Mouse (Mus musculus) mouse embryonic stem cell (cell line): Measurements from ENCODE around the gene Tube1.
"Not testable (repeated sequence)": the region's sequence is repeated elsewhere in the genome, so short reads cannot be mapped to it uniquely, and the experiment has no call there.

ENCODE experiments used
- in situ Hi-C, 2 experiments: fragments of 300-500 bp; cut with MboI; formaldehyde crosslinking; loops; 1 replicate in 1 of 2; 3 replicates in 1 of 2; pipeline ENCODE4 v1.14.3; 2019 to 2020; ENCODE audit warnings: low sequenced_read_pairs in 2 of 2, low pct_unique_long_range_greater_than_20kb in 1 of 2, mixed read lengths in 1 of 2; ENCODE audit not compliant: unreplicated experiment in 1 of 2

The Tube1 gene

DNA sequence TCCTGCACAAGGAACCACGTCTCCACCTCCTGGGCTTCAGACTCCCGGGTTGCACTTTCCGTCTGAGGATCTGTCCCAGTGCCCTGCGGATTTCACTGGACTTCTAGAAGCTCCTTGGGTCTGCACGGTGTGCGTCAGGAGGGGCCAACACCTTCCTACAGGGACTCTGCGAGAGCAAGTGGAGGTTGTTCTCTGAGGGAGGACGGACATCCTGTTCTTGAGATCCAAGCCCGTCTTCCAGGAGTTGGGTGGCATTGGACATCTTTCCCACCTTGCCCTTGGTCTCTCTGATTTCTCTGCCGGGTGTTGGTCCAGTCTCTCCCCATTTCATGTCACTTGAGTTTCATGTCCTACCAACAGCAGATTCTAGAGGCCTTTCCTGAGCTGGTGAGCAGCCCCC, 29.9 kb downstream of the Tube1 start, which contains the start of gene Ccn6:
TSS of gene Ccn6 (minus strand) at position 101 of the 400 bp plus-strand sequence.
- in situ Hi-C loops: no loop called here

DNA sequence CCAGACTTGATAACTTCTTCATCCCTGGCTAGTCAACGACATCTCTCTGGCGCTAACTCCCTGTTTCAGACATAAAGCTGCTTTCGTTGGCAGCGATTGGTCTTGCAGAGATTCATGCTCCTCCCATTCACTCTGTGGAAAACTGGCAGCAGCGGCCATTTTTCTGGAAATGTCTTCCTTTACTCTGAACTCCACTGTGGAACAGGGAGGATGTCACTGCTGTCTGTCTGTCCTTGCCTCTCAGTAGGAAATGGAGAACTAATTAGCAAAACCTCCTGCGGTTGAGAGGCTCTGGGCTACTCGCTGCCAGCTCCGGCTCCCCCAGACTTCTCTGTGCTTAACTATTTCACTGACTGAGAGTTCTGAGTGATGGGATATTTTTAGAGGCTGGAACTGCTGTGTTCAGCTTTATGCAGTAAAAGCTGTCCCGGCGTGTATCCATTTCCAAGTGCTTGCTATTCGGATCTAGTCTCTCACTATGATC, 31.9 kb downstream of the Tube1 start:
- in situ Hi-C loops: no loop called here

DNA sequence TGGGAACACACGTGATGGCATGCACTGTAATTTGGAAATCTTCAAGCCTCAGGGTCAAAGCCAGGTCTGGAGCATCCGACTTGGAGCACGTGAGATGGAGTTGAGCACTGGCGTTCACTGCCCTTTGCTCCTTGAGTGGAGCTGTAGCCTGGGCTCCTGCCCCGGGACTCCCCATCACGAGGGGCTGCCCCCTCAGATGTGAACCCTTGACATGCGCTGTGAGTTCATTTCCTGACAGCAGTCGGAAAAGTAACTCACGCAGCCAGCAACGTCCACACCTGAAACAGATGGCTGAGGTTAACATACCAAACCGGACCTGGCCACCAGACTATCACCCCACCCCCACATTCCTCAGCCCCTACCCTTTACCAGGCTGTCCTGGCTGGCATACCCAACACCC, 33.8 kb downstream of the Tube1 start:
- in situ Hi-C loops: no loop called here

DNA sequence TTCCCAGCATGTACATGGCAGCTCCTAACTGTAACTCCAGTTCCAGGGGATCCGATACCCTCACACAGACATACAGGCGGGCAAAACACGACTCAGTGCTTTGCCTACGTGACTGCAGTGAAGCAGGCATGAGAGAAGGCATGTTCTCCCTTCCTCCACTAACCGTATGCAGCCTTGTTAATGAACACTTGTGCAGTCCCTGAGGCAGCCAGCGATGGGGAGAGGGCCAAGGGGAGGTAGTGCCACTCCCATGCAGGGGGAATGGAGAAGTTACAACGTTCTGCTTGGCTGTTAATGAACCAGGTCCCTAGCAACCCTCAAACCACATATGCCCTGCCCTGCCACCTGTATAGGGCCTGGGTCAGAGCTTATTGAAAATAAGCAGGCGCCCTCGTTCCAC, 35.9 kb downstream of the Tube1 start:
- in situ Hi-C loops: loop anchor here (5.0 kb wide), 1 partner anchor 353 kb away; no protein-coding TSS in a partner anchor

DNA sequence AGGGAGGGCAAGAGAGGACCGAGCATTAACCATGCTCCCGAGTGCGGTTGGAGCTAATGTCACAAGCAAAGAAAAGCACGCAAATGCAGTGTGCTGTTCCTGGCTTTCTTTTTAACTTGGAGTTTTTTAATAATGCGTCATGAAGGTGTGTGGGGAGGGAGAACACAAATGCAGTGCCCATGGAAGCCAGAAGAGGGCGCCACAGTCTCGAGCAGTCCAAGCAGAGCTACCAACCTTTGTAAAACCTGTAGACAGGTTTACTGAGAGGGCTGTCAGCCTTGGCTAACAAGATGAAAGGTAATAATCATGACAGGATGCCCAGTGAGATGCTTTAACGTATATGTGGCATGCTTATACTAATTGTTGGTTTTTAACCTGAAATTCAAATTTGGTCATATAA, 36.4 kb downstream of the Tube1 start:
- in situ Hi-C loops: loop anchor here (5.0 kb wide), 1 partner anchor 352 kb away; no protein-coding TSS in a partner anchor

DNA sequence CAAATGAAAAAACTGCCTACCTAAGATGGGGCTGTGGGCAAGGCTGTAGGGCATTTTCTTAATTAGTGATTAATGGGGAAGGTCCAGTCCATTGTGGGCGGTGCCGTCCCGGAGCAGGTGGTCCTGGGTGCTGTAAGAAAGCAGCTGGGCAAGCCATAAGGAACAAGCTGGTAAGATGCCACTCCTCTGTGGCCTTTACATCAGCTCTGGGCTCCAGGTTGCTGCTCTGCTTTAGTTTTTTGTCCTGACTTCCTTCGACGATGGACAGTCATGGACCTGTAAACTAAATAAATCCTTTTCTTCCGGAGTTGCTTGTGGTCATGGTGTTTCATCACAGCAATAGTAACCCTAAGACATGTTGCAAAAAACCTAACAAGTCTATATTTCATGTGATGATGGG, 36.9 kb downstream of the Tube1 start:
- in situ Hi-C loops: loop anchor here (5.0 kb wide), 1 partner anchor 352 kb away; no protein-coding TSS in a partner anchor

DNA sequence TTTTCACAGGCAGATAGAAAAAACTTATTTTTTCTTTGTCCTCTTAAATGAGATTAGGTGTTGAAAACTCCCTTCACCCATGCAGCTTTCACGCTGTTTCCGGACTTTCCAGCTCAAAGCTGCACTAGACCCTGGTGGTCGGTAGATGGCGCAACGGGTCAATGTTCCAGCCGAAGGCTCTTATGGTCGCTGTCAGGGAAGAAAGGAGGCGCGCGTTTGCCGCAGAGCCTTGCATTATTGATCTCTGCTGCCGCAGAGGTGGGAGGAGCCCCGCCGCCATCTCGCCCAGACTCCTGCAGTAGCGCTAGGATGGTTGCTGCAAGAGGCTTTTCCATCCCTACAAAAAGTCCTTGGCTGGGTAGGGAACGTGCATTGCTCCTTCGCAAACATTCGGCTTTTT, 37.4 kb downstream of the Tube1 start:
- in situ Hi-C loops: loop anchor here (5.0 kb wide), 1 partner anchor 351 kb away; no protein-coding TSS in a partner anchor

DNA sequence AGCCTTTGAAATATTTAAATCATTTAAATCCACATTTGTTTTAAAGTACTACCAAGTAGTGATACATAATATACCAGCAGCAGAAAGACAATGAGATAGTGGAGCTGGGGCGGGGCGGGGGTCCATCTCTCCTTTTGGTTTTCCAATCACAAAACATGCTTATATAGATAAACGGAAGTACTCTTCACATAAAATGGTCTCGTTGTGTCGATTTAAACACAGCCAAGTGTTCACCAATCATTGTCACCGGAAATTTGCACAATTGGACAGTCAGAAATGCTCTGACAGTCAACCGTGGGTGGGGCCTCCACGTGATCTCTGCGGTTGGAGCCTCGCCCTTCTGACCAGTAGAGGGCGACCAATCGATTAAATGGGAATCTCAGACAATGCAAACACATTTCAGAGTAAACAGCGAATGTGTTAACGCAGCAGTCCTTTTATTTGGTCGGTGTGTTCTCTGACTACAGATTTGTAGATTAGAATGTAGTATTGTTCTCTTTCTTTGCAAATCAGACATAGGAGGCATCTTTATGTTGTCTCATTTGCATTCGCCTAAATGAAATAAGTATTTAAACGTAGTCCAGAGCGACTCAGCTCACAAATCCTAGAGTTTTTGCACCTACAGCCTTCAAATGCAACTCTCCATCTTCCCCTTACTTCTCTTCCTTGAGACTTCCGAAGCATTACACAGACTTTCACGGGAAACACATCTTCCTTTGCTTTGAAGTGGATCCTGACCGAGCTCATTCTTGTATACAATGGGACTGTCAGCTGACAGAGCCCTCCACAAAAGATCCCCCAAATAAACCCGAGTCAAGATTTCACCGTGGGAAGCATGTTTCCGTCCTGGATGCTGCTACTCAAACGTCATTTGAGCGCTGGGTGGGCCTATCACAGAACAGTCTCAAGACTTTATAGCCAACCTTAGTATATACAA, 38.1 kb downstream of the Tube1 start:
- in situ Hi-C loops: loop anchor here (5.0 kb wide), 1 partner anchor 350 kb away; no protein-coding TSS in a partner anchor

DNA sequence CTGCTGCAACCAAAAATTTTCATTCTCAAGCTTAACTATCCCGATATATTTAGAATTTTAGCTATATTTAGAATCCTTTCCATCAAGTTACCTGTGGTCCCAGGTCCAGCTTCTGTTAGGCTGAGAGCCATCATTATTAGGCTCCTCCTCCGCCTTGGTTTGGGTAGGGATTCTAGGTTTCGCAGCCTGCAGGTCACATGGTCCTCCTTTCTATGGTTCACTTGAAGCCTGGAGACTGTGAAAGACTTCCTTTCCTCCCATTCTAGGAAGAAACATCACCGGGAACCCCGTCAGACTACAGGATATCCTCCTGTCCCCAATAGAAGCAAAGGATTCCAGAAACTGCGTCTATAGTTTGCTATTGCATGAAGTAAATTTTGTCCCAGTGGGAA, 38.8 kb downstream of the Tube1 start:
- in situ Hi-C loops: loop anchor here (5.0 kb wide), 1 partner anchor 350 kb away; no protein-coding TSS in a partner anchor

DNA sequence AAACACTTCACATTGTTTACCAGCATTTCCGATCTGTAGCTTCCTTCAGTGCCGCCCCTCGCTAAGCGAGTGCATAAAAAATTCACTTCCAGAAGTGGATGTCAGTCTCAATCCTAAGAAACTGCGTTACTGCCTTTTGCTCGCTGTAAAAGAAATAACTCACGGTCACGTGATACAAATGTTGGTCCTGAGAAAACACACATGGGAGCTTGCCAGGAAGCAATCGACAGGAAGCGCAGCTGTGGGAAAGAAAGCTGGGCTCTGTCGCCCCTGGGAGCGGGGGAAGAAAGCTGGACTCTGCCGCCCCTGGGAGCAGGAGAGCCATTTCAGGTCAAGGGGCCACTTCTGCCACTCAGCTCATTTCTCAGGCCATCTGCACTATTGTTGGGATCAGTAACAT, 39.3 kb downstream of the Tube1 start:
- in situ Hi-C loops: loop anchor here (5.0 kb wide), 1 partner anchor 349 kb away; no protein-coding TSS in a partner anchor

DNA sequence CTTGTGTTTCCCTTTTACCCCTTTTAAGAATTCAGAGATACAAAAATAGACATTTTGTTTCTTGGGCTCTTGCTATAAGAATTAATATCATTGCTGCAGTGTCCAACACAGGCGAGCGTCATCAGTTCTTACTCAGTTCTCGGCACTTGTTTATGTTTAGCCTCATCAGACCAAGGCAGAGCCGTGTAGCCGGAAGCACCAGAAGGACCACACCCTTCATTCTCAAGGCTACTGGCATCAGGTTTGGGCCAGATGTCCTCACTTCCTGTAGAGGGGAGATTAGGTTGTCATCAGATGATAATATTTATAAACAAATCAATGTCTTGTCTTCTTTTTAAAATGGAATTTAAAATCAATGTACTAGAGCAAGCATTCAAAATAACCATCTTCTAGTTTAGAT, 43.2 kb downstream of the Tube1 start:
- in situ Hi-C loops: no loop called here

DNA sequence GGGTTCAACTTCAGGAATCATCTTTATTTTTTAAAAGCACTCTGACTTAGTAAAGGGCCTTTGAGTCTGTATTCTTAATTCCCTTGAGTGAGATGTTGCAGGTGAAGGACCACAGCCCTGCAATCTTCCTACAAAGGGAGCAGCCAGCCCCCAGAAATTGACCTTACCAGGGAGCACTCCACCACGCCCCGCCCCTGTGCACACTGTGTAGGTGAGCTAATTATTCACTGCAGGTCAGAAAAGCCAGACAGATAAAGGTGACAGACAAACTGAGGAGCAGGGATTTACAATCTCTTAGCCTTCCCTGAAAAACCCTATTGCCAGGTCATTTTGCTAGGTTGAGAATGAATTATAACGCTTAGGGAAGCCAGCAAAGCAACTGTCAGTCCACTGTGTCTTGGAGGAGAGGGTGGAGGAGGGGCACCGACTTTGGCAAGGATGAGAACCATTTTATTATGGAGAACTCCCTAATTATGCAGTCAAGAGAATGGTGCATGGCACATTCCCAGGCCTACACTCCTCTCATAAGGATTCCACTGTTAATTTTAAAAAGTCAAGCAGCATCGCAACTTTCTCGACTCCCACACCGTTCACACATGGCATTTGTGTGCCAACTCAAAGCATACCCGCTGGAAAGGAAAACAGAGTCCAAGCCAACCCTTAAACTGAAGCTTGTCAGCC, 51.2 kb downstream of the Tube1 start:
- in situ Hi-C loops: no loop called here

DNA sequence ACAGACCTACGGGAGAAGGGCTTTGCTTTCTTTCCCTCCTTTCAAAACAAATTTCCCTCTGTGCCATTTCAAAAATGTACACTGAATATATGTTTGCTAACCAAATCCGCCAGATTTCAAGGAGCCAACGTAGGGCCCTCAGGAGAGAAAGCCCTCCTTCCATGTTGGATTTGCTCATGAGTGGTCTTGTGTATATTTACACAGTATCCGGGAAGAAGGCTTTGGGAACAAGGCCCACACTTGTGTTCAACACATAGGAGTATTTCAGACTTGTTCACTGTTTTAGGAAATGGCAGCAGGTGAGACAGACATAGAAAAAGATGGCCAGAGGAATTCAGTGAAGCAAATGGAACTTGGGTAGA, 51.8 kb downstream of the Tube1 start:
- in situ Hi-C loops: no loop called here

DNA sequence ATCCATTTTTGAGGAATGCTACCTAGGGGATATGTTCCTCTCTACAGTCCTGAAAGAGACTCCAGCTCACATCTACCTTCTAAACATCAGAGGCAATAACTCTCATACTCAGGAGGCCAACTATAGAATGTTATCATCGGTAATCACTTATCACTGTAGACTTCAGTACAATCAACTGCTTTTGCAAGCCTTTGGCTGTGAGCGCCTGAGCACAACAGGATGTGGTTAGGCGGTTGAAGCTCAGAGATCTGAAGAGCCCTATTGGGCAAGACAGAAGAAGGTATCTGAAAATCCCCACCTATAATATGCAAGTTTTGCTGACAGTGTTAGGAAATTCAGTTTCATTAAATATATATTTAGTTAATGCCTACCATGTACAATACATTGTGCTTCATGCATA, 58.9 kb downstream of the Tube1 start:
- in situ Hi-C loops: no loop called here

DNA sequence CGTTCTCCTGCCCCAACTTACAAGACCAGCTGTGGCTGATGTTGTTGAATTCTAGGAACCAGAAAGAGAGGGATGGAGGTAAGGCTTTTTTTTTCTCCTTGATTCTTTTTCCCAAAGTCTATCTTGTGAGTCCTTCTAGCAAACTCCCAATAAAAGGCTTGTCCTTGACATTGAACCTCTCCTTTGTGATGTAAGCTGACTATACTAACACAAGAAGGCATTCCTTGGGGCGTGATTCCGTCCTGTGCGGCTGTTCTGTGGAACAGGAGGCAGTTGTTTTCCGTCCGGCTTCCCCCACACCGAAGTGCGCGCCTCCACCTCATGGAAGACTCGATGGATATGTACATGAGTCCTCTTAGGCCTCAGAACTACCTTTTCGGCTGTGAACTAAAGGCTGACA, 64.4 kb downstream of the Tube1 start:
- in situ Hi-C loops: not testable (repeated sequence)
